Mouse (Mus musculus) MEL (cell line): Measurements from ENCODE around the gene Gm10912. TPM values are rescaled to one million over a fixed set of nuclear protein-coding genes. Genes with fewer than 3 reads are reported as not detected.

Experiments used
- DNase-seq: peaks from one replicate; pipeline ENCODE4 v3.0.0; 2011; ENCODE audit warnings: low read depth, low spot score
- H3K27ac ChIP-seq: 2 replicates; pipeline ENCODE4 v1.5.1; 2012; ENCODE audit warnings: low read depth, mild to moderate bottlenecking, control low read depth, low read length, moderate library complexity; ENCODE audit not compliant: control insufficient read depth
- H3K27me3 ChIP-seq, 2 experiments: fragments of 150-350 bp in 1 of 2; sonication (generic) in 1 of 2; 2 replicates each; pipeline ENCODE4 v1.6.1; 2012; ENCODE audit warnings: low read length in 2 of 2, mild to moderate bottlenecking in 2 of 2, improper control_type of control experiment in 1 of 2, moderate library complexity in 1 of 2; ENCODE audit not compliant: insufficient read depth in 2 of 2, control insufficient read depth in 1 of 2
- H3K36me3 ChIP-seq, 2 experiments: 2 replicates each; pipeline ENCODE4 v1.6.1; 2012 to 2014; ENCODE audit warnings: low read length in 2 of 2, improper control_type of control experiment in 1 of 2, inconsistent platforms in 1 of 2, mild to moderate bottlenecking in 1 of 2; ENCODE audit not compliant: insufficient read depth in 2 of 2, control insufficient read depth in 1 of 2
- H3K4me1 ChIP-seq, 2 experiments: fragments of 150-350 bp in 1 of 2; sonication (generic) in 1 of 2; 2 replicates each; pipeline ENCODE4 v1.6.1; 2012; ENCODE audit warnings: low read length in 2 of 2, improper control_type of control experiment in 1 of 2, mild to moderate bottlenecking in 1 of 2; ENCODE audit not compliant: insufficient read depth in 2 of 2, control insufficient read depth in 1 of 2
- H3K4me3 ChIP-seq, 2 experiments: fragments of 150-350 bp in 1 of 2; sonication (generic) in 1 of 2; 2 replicates each; pipeline ENCODE4 v1.5.1; 2012; ENCODE audit warnings: low read depth in 2 of 2, low read length in 2 of 2, mild to moderate bottlenecking in 2 of 2, moderate library complexity in 2 of 2, control low read depth in 1 of 2, improper control_type of control experiment in 1 of 2; ENCODE audit not compliant: control insufficient read depth in 1 of 2, insufficient read depth in 1 of 2
- H3K79me2 ChIP-seq: 2 replicates; pipeline ENCODE4 v1.6.1; 2012; ENCODE audit warnings: mild to moderate bottlenecking, low read length, moderate library complexity; ENCODE audit not compliant: control insufficient read depth, poor library complexity, insufficient read depth
- H3K9ac ChIP-seq: 2 replicates; pipeline ENCODE4 v1.6.1; 2012; ENCODE audit warnings: low read depth, mild to moderate bottlenecking, control low read depth, low read length, moderate library complexity; ENCODE audit not compliant: control insufficient read depth, poor library complexity, severe bottlenecking
- H3K9me3 ChIP-seq: fragments of 150-350 bp; sonication (generic); replicated peaks from 2 replicates; pipeline ENCODE4 v1.6.1; 2012; ENCODE audit warnings: mild to moderate bottlenecking, low read length, improper control_type of control experiment, moderate library complexity; ENCODE audit not compliant: insufficient read depth
- CHD1 ChIP-seq: IDR thresholded peaks from 2 replicates; pipeline ENCODE4 v1.6.1; 2012; ENCODE audit warnings: low read depth, mild to moderate bottlenecking, inconsistent platforms, low read length, improper control_type of control experiment
- CTCF ChIP-seq, 3 experiments: IDR thresholded peaks in 2 of 3; conservative IDR thresholded peaks in 1 of 3; 2 replicates each; pipeline ENCODE4 v1.5.1; 2011 to 2012; ENCODE audit warnings: low read length in 3 of 3, low read depth in 2 of 3, mild to moderate bottlenecking in 2 of 3, improper control_type of control experiment in 1 of 3, inconsistent platforms in 1 of 3, mixed read lengths in 1 of 3, moderate library complexity in 1 of 3; ENCODE audit not compliant: control insufficient read depth in 1 of 3, insufficient read depth in 1 of 3, poor library complexity in 1 of 3, severe bottlenecking in 1 of 3
- EP300 ChIP-seq, 2 experiments: IDR thresholded peaks; 2 replicates each; pipeline ENCODE4 v1.6.1; 2011; ENCODE audit warnings: improper control_type of control experiment in 2 of 2, low read length in 2 of 2, low read depth in 1 of 2, mild to moderate bottlenecking in 1 of 2
- ETS1 ChIP-seq: IDR thresholded peaks from 2 replicates; pipeline ENCODE4 v1.6.1; 2012; ENCODE audit warnings: low read depth, mild to moderate bottlenecking, inconsistent platforms, low read length, improper control_type of control experiment, moderate library complexity
- GABPA ChIP-seq: IDR thresholded peaks from 2 replicates; pipeline ENCODE4 v1.6.1; 2012; ENCODE audit warnings: low read depth, mild to moderate bottlenecking, inconsistent platforms, low read length, improper control_type of control experiment, moderate library complexity
- HCFC1 ChIP-seq: IDR thresholded peaks from 2 replicates; pipeline ENCODE4 v1.6.1; 2012; ENCODE audit warnings: low read depth, mild to moderate bottlenecking, inconsistent platforms, low read length, improper control_type of control experiment, moderate library complexity
- JUND ChIP-seq: IDR thresholded peaks from 2 replicates; pipeline ENCODE4 v1.6.1; 2011; ENCODE audit warnings: low read depth, mild to moderate bottlenecking, improper control_type of control experiment, low read length
- KAT2A ChIP-seq: conservative IDR thresholded peaks from 2 replicates; pipeline ENCODE4 v1.6.1; 2012; ENCODE audit warnings: low read depth, low read length, improper control_type of control experiment, inconsistent platforms
- MAFK ChIP-seq: IDR thresholded peaks from 2 replicates; pipeline ENCODE4 v1.6.1; 2011; ENCODE audit warnings: low read depth, mild to moderate bottlenecking, low read length, improper control_type of control experiment, borderline replicate concordance
- MAZ ChIP-seq: IDR thresholded peaks from 2 replicates; pipeline ENCODE4 v1.6.1; 2012; ENCODE audit warnings: low read depth, mild to moderate bottlenecking, inconsistent platforms, low read length, improper control_type of control experiment
- MYC ChIP-seq: IDR thresholded peaks from 2 replicates; pipeline ENCODE4 v1.6.1; 2011; ENCODE audit warnings: low read depth, mild to moderate bottlenecking, low read length, improper control_type of control experiment, moderate library complexity
- NELFE ChIP-seq: IDR thresholded peaks from 2 replicates; pipeline ENCODE4 v1.6.1; 2011; ENCODE audit warnings: low read depth, low read length, improper control_type of control experiment
- POLR2AphosphoS2 ChIP-seq: IDR thresholded peaks from 2 replicates; pipeline ENCODE4 v1.6.1; 2011; ENCODE audit warnings: low read length, improper control_type of control experiment
- SIN3A ChIP-seq: IDR thresholded peaks from 2 replicates; pipeline ENCODE4 v1.6.1; 2012; ENCODE audit warnings: low read length, improper control_type of control experiment, inconsistent platforms
- SMC3 ChIP-seq: IDR thresholded peaks from 2 replicates; pipeline ENCODE4 v1.6.1; 2011; ENCODE audit warnings: low read depth, low read length, improper control_type of control experiment
- TAL1 ChIP-seq: IDR thresholded peaks from 2 replicates; pipeline ENCODE4 v1.6.1; 2012; ENCODE audit warnings: mild to moderate bottlenecking, inconsistent platforms, low read length, moderate library complexity, mixed read lengths
- TBP ChIP-seq: IDR thresholded peaks from 2 replicates; pipeline ENCODE4 v1.8.0; 2011; ENCODE audit warnings: low read depth, low read length, improper control_type of control experiment
- TCF12 ChIP-seq: IDR thresholded peaks from 2 replicates; pipeline ENCODE4 v1.6.1; 2014; ENCODE audit warnings: low read depth, mild to moderate bottlenecking, inconsistent platforms, low read length, improper control_type of control experiment, moderate library complexity
- UBTF ChIP-seq: IDR thresholded peaks from 2 replicates; pipeline ENCODE4 v1.6.1; 2012; ENCODE audit warnings: low read depth, mild to moderate bottlenecking, inconsistent platforms, low read length, improper control_type of control experiment, moderate library complexity, borderline replicate concordance; ENCODE audit not compliant: insufficient read depth
- USF1 ChIP-seq: IDR thresholded peaks from 2 replicates; pipeline ENCODE4 v1.6.1; 2014; ENCODE audit warnings: low read depth, mild to moderate bottlenecking, inconsistent platforms, low read length, improper control_type of control experiment, moderate library complexity
- USF2 ChIP-seq, 2 experiments: IDR thresholded peaks; 2 replicates each; pipeline ENCODE4 v1.6.1; 2011 to 2012; ENCODE audit warnings: improper control_type of control experiment in 2 of 2, low read length in 2 of 2, borderline replicate concordance in 1 of 2, inconsistent platforms in 1 of 2, low read depth in 1 of 2, mild to moderate bottlenecking in 1 of 2; ENCODE audit not compliant: insufficient read depth in 1 of 2
- ZKSCAN1 ChIP-seq: IDR thresholded peaks from 2 replicates; pipeline ENCODE4 v1.6.1; 2012; ENCODE audit warnings: low read depth, mild to moderate bottlenecking, inconsistent platforms, low read length, improper control_type of control experiment, moderate library complexity
- ZMIZ1 ChIP-seq: IDR thresholded peaks from 2 replicates; pipeline ENCODE4 v1.6.1; 2012; ENCODE audit warnings: low read depth, mild to moderate bottlenecking, inconsistent platforms, low read length, improper control_type of control experiment, moderate library complexity
- polyA plus RNA-seq, 2 experiments: library from polyadenylated mRNA; stranded (reverse) in 1 of 2; unstranded in 1 of 2; fragments of >175 nt in 1 of 2; fragments of >200 nt in 1 of 2; gene quantifications; 2 replicates each; pipeline versions ENCODE4 v1.2.1 to v1.2.4; 2012; ENCODE audit warnings: low replicate concordance in 2 of 2, low read depth in 1 of 2; ENCODE audit not compliant: insufficient read length in 2 of 2, insufficient read depth in 1 of 2, missing spikeins in 1 of 2
- total RNA-seq: library from RNA; depleted of rRNA; stranded (reverse); fragments of 300-350 nt; gene quantifications from 2 replicates; pipeline ENCODE4 v1.2.3, GENCODE M21; 2012

Gm10912 gene
- total and polyA plus RNA-seq, 3 experiments = 0.06 to 0.08 TPM; not detected in 1

- Histone ChIP-seq H3K27ac (no peak overlapping the region), H3K36me3 (peaks cover 5 to 28% of the 10 kb centered on the region in 2 experiments), H3K27me3 (no peaks in the 10 kb centered on the region), H3K4me1 (no peaks in the 10 kb centered on the region; a peak in 1 of 4 replicates), H3K9me3 (no peaks in the 10 kb centered on the region), H3K9ac (no peak overlapping the region)
- no peak for DNase-seq
- no peak for TF ChIP-seq UBTF
- no peak for TF ChIP-seq ZMIZ1
- no peak for TF ChIP-seq SMC3
- TF ChIP-seq USF2 (IDR thresholded peaks at IDR 0.05; ENCODE audit: borderline replicate concordance in 1 of 2, insufficient read depth in 1 of 2, low read depth in 1 of 2, low read length in 2 of 2) = no peak
- no peak for TF ChIP-seq ZKSCAN1
- no peak for TF ChIP-seq HCFC1
- no peak for TF ChIP-seq ETS1
- no peak for TF ChIP-seq POLR2AphosphoS2
- TF ChIP-seq MYC = no peak
- no peak for TF ChIP-seq MAZ
- no peak for TF ChIP-seq TAL1
- TF ChIP-seq, all 39 proteins: peak for 0
- Histone ChIP-seq H3K79me2 (no peaks in the 10 kb centered on the region), H3K4me3 (no peak overlapping the region)
Measured at GRCm38 (mm10) chr2:104043624-104044478, 21.8 kb upstream of the Gm10912 start.

GRCm38 (mm10) chr2:104044479-104045080 is 21.0 kb upstream of the Gm10912 start:
- no peak for TF ChIP-seq MAZ
- peak in 1 of 2 experiments; percentile 54; a peak in 2 of 4 replicates for TF ChIP-seq EP300 (IDR thresholded peaks at IDR 0.05; ENCODE audit: low read depth in 1 of 2, low read length in 2 of 2)
- TF ChIP-seq TCF12 = 0 out of 2 replicates have a peak, but pooled peaks have one; percentile 26
- no peak for TF ChIP-seq NELFE
- TF ChIP-seq GABPA = no peak
- no peak for TF ChIP-seq SIN3A
- no peak for TF ChIP-seq TBP
- TF ChIP-seq JUND = no peak
- TF ChIP-seq CHD1 = no peak
- TF ChIP-seq USF1 = no peak
- TF ChIP-seq KAT2A = no peak
- TF ChIP-seq CTCF (IDR thresholded peaks at IDR 0.05 in 2 of 3, conservative IDR thresholded peaks at IDR 0.05 in 1 of 3; ENCODE audit: control insufficient read depth in 1 of 3, insufficient read depth in 1 of 3, low read depth in 2 of 3, low read length in 3 of 3, poor library complexity in 1 of 3, severe bottlenecking in 1 of 3) = no peak
- no peak for TF ChIP-seq MAFK
- TF ChIP-seq, all 39 proteins: peak for 2
- no peaks in the 10 kb centered on the region for H3K27me3 ChIP-seq
- no peaks in the 10 kb centered on the region; a peak in 1 of 4 replicates for H3K4me1 ChIP-seq
- H3K9me3 ChIP-seq = no peaks in the 10 kb centered on the region
- H3K9ac ChIP-seq = no peak overlapping the region
- DNase-seq = no peak
- H3K36me3 ChIP-seq = peaks cover 5 to 27% of the 10 kb centered on the region in 2 experiments
- no peak overlapping the region for H3K27ac ChIP-seq
- H3K4me3 ChIP-seq = no peak overlapping the region
- H3K79me2 ChIP-seq = no peaks in the 10 kb centered on the region
